Mouse (Mus musculus) cerebellum, postnatal 14 days (tissue): ENCODE measurements around the gene Pde3a.
"Not testable (repeated sequence)": the region's sequence is repeated elsewhere in the genome, so short reads cannot be mapped to it uniquely, and the experiment has no call there.

Experiments used
- DNase-seq, 2 experiments: peaks; one replicate each; pipeline ENCODE4 v3.0.0; 2021; ENCODE audit warnings: mixed read lengths in 2 of 2

The Pde3a gene

GRCm38 (mm10) chr6:141267888-141268570 lies 19.0 kb downstream of the Pde3a start:
- no peak for DNase-seq

GRCm38 (mm10) chr6:141268871-141269270 lies 19.8 kb downstream of the Pde3a start:
- DNase-seq: no peak

- no peak for DNase-seq
These were observed 22.1 kb downstream of the Pde3a start for GRCm38 (mm10) chr6:141271133-141271532.

- no peak for DNase-seq
These were observed 22.5 kb downstream of the Pde3a start for GRCm38 (mm10) chr6:141271579-141271978.

- no peak for DNase-seq
These were observed 24.6 kb downstream of the Pde3a start for GRCm38 (mm10) chr6:141273685-141274084.

- peak; percentile 29 for DNase-seq
These were observed 32.6 kb downstream of the Pde3a start for GRCm38 (mm10) chr6:141281685-141282084.

GRCm38 (mm10) chr6:141282796-141283195 lies 33.7 kb downstream of the Pde3a start:
- DNase-seq: peak; percentile 25 to 52

- DNase-seq: no peak
These were observed 42.1 kb downstream of the Pde3a start for GRCm38 (mm10) chr6:141291195-141291594.

- DNase-seq: no peak
These were observed 43.9 kb downstream of the Pde3a start for GRCm38 (mm10) chr6:141292826-141293459.

- no peak for DNase-seq
These were observed 44.4 kb downstream of the Pde3a start for GRCm38 (mm10) chr6:141293460-141293853.

- DNase-seq: no peak
These were observed 46.2 kb downstream of the Pde3a start for GRCm38 (mm10) chr6:141295264-141295663.

- no peak for DNase-seq
These were observed 53.0 kb downstream of the Pde3a start for GRCm38 (mm10) chr6:141301750-141302748.

- no peak for DNase-seq
These were observed 53.8 kb downstream of the Pde3a start for GRCm38 (mm10) chr6:141302842-141303241.

GRCm38 (mm10) chr6:141307326-141307725 lies 58.3 kb downstream of the Pde3a start:
- no peak for DNase-seq

- no peak for DNase-seq
These were observed 59.4 kb downstream of the Pde3a start for GRCm38 (mm10) chr6:141308451-141308850.

- peak in 1 of 2 experiments; percentile 35 for DNase-seq
These were observed 60.8 kb downstream of the Pde3a start for GRCm38 (mm10) chr6:141309872-141310271.

GRCm38 (mm10) chr6:141310351-141310750 lies 61.3 kb downstream of the Pde3a start:
- DNase-seq: no peak

GRCm38 (mm10) chr6:141311615-141312014 lies 62.5 kb downstream of the Pde3a start:
- DNase-seq: no peak

- DNase-seq: peak in 1 of 2 experiments; percentile 8
These were observed 64.0 kb downstream of the Pde3a start for GRCm38 (mm10) chr6:141313112-141313511.

- DNase-seq: no peak
These were observed 69.4 kb downstream of the Pde3a start for GRCm38 (mm10) chr6:141318440-141318839.

GRCm38 (mm10) chr6:141321253-141321652 lies 72.2 kb downstream of the Pde3a start:
- DNase-seq: no peak

- no peak for DNase-seq
These were observed 73.9 kb downstream of the Pde3a start for GRCm38 (mm10) chr6:141322961-141323360.

- DNase-seq: not testable (repeated sequence)
These were observed 78.1 kb downstream of the Pde3a start for GRCm38 (mm10) chr6:141327134-141327533.
